Mouse (Mus musculus): ENCODE measurements around the gene Lrrc28. TPM values are rescaled to one million over a fixed set of nuclear protein-coding genes. Genes with fewer than 3 reads are reported as not detected.

Lrrc28 gene
- total and polyA plus RNA-seq, 2 experiments = 22.1 to 40.7 TPM

DNA sequence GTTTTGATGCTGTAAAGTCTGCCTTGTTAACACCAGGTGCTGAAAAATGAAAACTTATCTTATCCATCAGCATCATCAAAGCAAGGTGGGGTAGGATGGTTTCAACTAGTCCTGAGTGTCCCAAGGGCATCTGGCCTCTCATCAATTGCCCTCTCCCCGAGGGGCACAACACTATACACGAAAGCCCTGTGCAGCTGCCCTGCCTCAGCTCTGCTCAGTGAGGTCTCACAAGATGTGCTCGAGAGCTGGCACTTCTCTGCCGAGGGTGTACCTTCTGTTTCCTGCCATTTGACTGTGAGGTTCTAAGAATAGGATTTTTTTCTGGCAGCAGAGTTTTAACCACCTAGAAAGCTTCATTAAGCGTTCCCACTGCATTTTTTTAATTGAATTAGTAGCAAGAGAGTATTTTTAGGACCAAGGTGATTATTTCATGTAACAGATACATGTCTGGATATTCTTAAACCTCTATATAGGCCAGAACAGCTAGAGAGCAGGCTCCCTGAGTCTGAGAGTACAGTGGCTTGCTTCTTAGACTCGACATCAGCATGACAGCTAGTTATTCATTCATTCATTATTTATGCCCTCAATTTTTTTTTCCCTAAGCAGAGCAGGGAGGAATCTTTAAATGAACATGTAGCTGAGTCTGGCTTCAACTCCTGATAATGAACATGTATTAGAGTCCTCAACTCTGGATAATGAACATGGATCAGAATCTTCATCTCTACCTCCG lies 141.6 kb downstream of the Lrrc28 start:
- no peak overlapping the region for H3K4me3 ChIP-seq (ENCODE audit: insufficient read depth, low read depth, low read length)
- no peak overlapping the region for H3K9ac ChIP-seq (ENCODE audit: low read depth, low read length)
- no peaks in the 10 kb centered on the region for H3K79me2 ChIP-seq (ENCODE audit: control insufficient read depth, insufficient read depth, low read length)
- H3K27ac ChIP-seq (replicated peaks; ENCODE audit: insufficient read depth, low read depth, low read length) = no peak overlapping the region
- no peaks in the 10 kb centered on the region for H3K36me3 ChIP-seq (ENCODE audit: control insufficient read depth, insufficient read depth, low read length)
- TF ChIP-seq POLR2A (IDR thresholded peaks at IDR 0.05; ENCODE audit: extremely low read depth, insufficient read depth, low read length) (no peak), CTCF (IDR thresholded peaks at IDR 0.05; ENCODE audit: low read depth, low read length) (no peak)
- DNase-seq (ENCODE audit: extremely low read depth, low read depth, low spot score) = no peak
- WGBS = 74% methylated on average over 7 of the region's 7 CpGs
- no peaks in the 10 kb centered on the region for H3K4me1 ChIP-seq (ENCODE audit: control insufficient read depth, insufficient read depth, low read length)
- H3K27me3 ChIP-seq (ENCODE audit: control insufficient read depth, insufficient read depth, low read length) = no peaks in the 10 kb centered on the region

DNA sequence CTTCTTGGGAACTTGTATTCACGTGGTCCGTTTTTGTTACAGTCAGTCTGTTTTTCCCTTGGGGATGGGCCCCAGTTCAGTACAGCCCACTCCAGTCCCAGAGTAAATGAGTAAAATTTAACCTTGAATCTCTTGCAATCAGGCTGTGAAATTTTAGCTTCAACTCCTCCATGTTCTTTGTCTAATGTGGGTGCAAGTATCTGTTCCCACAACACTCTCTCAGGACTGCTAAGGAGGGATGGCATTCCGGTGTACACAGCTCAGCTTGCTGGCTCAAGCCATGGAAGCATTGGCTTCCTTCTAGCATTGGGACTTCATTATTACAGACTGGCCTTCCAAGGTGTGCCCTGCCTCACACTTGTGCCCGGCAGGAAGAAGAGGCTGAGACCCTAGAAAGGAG lies 142.4 kb downstream of the Lrrc28 start:
- TF ChIP-seq POLR2A (IDR thresholded peaks at IDR 0.05; ENCODE audit: extremely low read depth, insufficient read depth, low read length) = no peak
- TF ChIP-seq CTCF (IDR thresholded peaks at IDR 0.05; ENCODE audit: low read depth, low read length) = no peak
- no peaks in the 10 kb centered on the region for H3K27me3 ChIP-seq (ENCODE audit: control insufficient read depth, insufficient read depth, low read length)
- no peak for DNase-seq (ENCODE audit: extremely low read depth, low read depth, low spot score)
- no peak overlapping the region for H3K4me3 ChIP-seq (ENCODE audit: insufficient read depth, low read depth, low read length)
- no peaks in the 10 kb centered on the region for H3K79me2 ChIP-seq (ENCODE audit: control insufficient read depth, insufficient read depth, low read length)
- H3K9ac ChIP-seq (ENCODE audit: low read depth, low read length) = no peak overlapping the region
- H3K36me3 ChIP-seq (ENCODE audit: control insufficient read depth, insufficient read depth, low read length) = no peaks in the 10 kb centered on the region
- 88% methylated on average over 4 of the region's 4 CpGs for WGBS
- no peak overlapping the region for H3K27ac ChIP-seq (replicated peaks; ENCODE audit: insufficient read depth, low read depth, low read length)
- no peaks in the 10 kb centered on the region for H3K4me1 ChIP-seq (ENCODE audit: control insufficient read depth, insufficient read depth, low read length)

DNA sequence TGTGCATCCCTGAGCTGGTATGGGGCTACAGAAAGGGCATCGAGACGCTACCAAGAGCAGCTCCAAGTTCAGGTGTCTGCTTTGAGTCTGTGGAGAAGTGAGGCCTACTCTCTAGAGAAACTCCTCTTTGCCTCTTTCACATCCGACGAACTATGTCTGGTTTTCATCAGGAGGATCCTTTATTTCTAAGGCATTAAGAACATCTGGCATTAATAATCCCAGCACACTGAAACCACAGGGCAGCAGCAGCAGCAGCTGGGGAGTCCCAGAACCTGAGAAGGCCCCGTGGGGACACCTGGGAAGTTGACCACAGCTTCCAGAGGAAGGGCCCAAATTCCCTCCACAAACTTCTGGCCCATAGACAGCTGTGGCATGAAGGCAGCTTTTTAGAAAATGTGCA lies 144.2 kb downstream of the Lrrc28 start:
- H3K27me3 ChIP-seq (ENCODE audit: control insufficient read depth, insufficient read depth, low read length) = no peaks in the 10 kb centered on the region
- H3K79me2 ChIP-seq (ENCODE audit: control insufficient read depth, insufficient read depth, low read length) = no peaks in the 10 kb centered on the region
- H3K4me1 ChIP-seq (ENCODE audit: control insufficient read depth, insufficient read depth, low read length) = no peaks in the 10 kb centered on the region
- H3K36me3 ChIP-seq (ENCODE audit: control insufficient read depth, insufficient read depth, low read length) = no peaks in the 10 kb centered on the region
- no peak for DNase-seq (ENCODE audit: extremely low read depth, low read depth, low spot score)
- TF ChIP-seq POLR2A (IDR thresholded peaks at IDR 0.05; ENCODE audit: extremely low read depth, insufficient read depth, low read length) (no peak), CTCF (IDR thresholded peaks at IDR 0.05; ENCODE audit: low read depth, low read length) (no peak)
- no peak overlapping the region for H3K9ac ChIP-seq (ENCODE audit: low read depth, low read length)
- no peak overlapping the region for H3K4me3 ChIP-seq (ENCODE audit: insufficient read depth, low read depth, low read length)
- WGBS = 88% methylated on average over 5 of the region's 5 CpGs
- H3K27ac ChIP-seq (replicated peaks; ENCODE audit: insufficient read depth, low read depth, low read length) = no peak overlapping the region

DNA sequence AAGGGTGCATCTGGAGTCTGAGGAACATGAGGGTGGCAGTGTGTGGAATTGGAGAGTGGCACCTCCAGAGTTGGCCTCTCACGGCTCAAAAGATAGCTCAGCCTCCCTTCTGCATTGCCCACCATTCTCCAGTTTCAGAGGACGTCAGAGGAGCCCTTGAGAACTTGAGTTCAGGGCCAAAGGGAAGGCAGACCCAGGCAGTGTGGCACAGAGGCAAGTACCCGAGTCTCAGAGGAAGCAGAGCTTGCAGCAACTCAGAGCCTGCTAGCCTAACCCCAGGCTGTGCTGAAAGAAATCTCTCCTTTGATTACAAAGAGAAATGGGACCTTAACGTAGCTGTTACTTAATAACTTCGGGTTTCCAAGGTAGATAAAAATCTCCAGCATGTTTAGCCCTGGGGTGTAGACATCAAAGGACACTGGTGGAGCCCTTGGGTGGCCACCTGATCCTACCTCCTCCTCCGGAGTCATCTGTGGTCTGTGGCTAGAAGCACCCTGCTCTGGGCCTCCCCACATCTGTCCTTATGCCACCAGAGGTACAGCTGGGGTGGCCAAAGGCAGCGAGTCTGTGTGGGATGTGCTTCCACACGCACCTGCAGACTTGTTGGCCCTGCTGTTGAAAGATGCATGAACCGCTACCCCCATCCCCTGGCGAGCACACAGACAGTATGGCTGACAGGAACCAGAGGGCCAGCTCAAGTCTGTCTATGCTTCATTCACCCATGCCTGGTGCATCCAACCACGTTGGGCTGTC lies 144.8 kb downstream of the Lrrc28 start:
- TF ChIP-seq CTCF (IDR thresholded peaks at IDR 0.05; ENCODE audit: low read depth, low read length) (no peak), POLR2A (IDR thresholded peaks at IDR 0.05; ENCODE audit: extremely low read depth, insufficient read depth, low read length) (no peak)
- no peak overlapping the region for H3K4me3 ChIP-seq (ENCODE audit: insufficient read depth, low read depth, low read length)
- 75% methylated on average over 11 of the region's 11 CpGs for WGBS
- H3K27me3 ChIP-seq (ENCODE audit: control insufficient read depth, insufficient read depth, low read length) = no peaks in the 10 kb centered on the region
- no peak overlapping the region for H3K27ac ChIP-seq (replicated peaks; ENCODE audit: insufficient read depth, low read depth, low read length)
- no peaks in the 10 kb centered on the region for H3K36me3 ChIP-seq (ENCODE audit: control insufficient read depth, insufficient read depth, low read length)
- DNase-seq (ENCODE audit: extremely low read depth, low read depth, low spot score) = no peak
- no peaks in the 10 kb centered on the region for H3K79me2 ChIP-seq (ENCODE audit: control insufficient read depth, insufficient read depth, low read length)
- no peak overlapping the region for H3K9ac ChIP-seq (ENCODE audit: low read depth, low read length)
- H3K4me1 ChIP-seq (ENCODE audit: control insufficient read depth, insufficient read depth, low read length) = no peaks in the 10 kb centered on the region

DNA sequence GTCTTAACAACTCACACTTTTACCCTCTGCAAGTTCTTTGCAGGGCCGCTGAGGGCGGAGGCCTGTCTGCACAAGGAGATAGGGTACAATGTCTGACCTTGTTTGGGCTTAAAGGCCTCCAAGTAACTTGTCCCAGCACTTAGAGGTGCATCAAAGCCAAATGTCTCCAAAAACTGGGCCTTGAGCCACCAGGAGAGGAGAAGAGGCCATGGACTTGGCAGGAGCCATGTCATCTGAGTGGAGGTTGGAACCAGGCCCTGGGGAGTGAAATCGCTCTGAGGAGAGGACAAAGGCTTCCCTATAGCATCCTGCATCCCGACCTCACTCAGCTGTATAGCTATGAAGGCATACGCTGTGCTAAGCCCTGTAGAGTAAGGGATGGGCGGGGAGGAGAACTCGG lies 145.6 kb downstream of the Lrrc28 start:
- DNase-seq (ENCODE audit: extremely low read depth, low read depth, low spot score) = no peak
- Histone ChIP-seq H3K36me3 (ENCODE audit: control insufficient read depth, insufficient read depth, low read length) (no peaks in the 10 kb centered on the region), H3K79me2 (ENCODE audit: control insufficient read depth, insufficient read depth, low read length) (no peaks in the 10 kb centered on the region), H3K27me3 (ENCODE audit: control insufficient read depth, insufficient read depth, low read length) (no peaks in the 10 kb centered on the region), H3K4me1 (ENCODE audit: control insufficient read depth, insufficient read depth, low read length) (no peaks in the 10 kb centered on the region), H3K4me3 (ENCODE audit: insufficient read depth, low read depth, low read length) (no peak overlapping the region), H3K27ac (replicated peaks; ENCODE audit: insufficient read depth, low read depth, low read length) (no peak overlapping the region), H3K9ac (ENCODE audit: low read depth, low read length) (no peak overlapping the region)
- TF ChIP-seq POLR2A (IDR thresholded peaks at IDR 0.05; ENCODE audit: extremely low read depth, insufficient read depth, low read length) = no peak
- no peak for TF ChIP-seq CTCF (IDR thresholded peaks at IDR 0.05; ENCODE audit: low read depth, low read length)
- 78% methylated on average over 7 of the region's 7 CpGs for WGBS
